Mouse (Mus musculus) forebrain, embryonic 11.5 days (tissue): ENCODE measurements around the gene Gba2. TPM values are rescaled to one million over a fixed set of nuclear protein-coding genes. Genes with fewer than 3 reads are reported as not detected.

ENCODE experiments used
- ATAC-seq: fragments of 200-750 bp; cut with Nextera tagmentation; replicated peaks from 2 replicates; pipeline ENCODE4 v1.8.0; 2017; ENCODE audit warnings: moderate TSS enrichment; ENCODE audit not compliant: low FRiP score
- DNase-seq: peaks from one replicate; pipeline ENCODE4 v3.0.0-alpha.2; 2017; ENCODE audit warnings: low spot score
- H3K27ac ChIP-seq: fragments of 300-500 bp; sonication (generic); 2 replicates; pipeline ENCODE4 v1.5.1; 2014; ENCODE audit warnings: low read depth, low read length
- H3K27me3 ChIP-seq: fragments of 300-500 bp; sonication (generic); 2 replicates; pipeline ENCODE4 v1.6.1; 2014; ENCODE audit warnings: mild to moderate bottlenecking, low read length, mixed read lengths; ENCODE audit not compliant: control insufficient read depth, insufficient read depth
- H3K36me3 ChIP-seq: fragments of 300-500 bp; sonication (generic); 2 replicates; pipeline ENCODE4 v1.6.1; 2014; ENCODE audit warnings: mild to moderate bottlenecking, low read length, moderate library complexity, mixed read lengths; ENCODE audit not compliant: control insufficient read depth, insufficient read depth
- H3K4me1 ChIP-seq: fragments of 300-500 bp; sonication (generic); replicated peaks from 2 replicates; pipeline ENCODE4 v1.6.1; 2014; ENCODE audit warnings: low read length, mixed read lengths; ENCODE audit not compliant: control insufficient read depth, insufficient read depth
- H3K4me2 ChIP-seq: fragments of 300-500 bp; sonication (generic); 2 replicates; pipeline ENCODE4 v1.6.1; 2014; ENCODE audit warnings: low read depth, mild to moderate bottlenecking, low read length, moderate library complexity, mixed read lengths; ENCODE audit not compliant: severe bottlenecking
- H3K4me3 ChIP-seq: fragments of 300-500 bp; sonication (generic); 2 replicates; pipeline ENCODE4 v1.5.1; 2014; ENCODE audit warnings: low read depth, low read length
- H3K9ac ChIP-seq: fragments of 300-500 bp; sonication (generic); 2 replicates; pipeline ENCODE4 v1.6.1; 2014; ENCODE audit warnings: low read length
- H3K9me3 ChIP-seq: fragments of 300-500 bp; sonication (generic); 2 replicates; pipeline ENCODE4 v1.6.1; 2016; ENCODE audit warnings: low read length, mixed read lengths; ENCODE audit not compliant: control insufficient read depth
- WGBS: fragments of 180-500 bp; shearing (Covaris S2); extraction: QIAGEN DNeasy Blood & Tissue Kit; methylation state at CpG from one replicate; pipeline ENCODE4 v1.1.7; 2014; 5-methylcytosine and 5-hydroxymethylcytosine counted together
- polyA plus RNA-seq: library from polyadenylated mRNA; unstranded; fragments of >200 nt; fragmentation: Nextera tagmentation; extraction: Ambion mirVana; gene quantifications from 2 replicates; pipeline ENCODE4 v1.2.1, GENCODE M21; 2014

Gba2 gene
- polyA plus RNA-seq, 1 experiment from 2014 or later, result 32.4 TPM

GRCm38 (mm10) chr4:43584444-43585416 is 6.1 kb upstream of the Gba2 start, which contains the start of gene Msmp:
Gene Msmp (minus strand): TSS chr4:43584494.
- WGBS, result 61% methylated on average over 12 of the region's 12 CpGs
- Histone ChIP-seq H3K4me1 (no peaks in the 10 kb centered on the region; the same call in 1 of the 2 replicates), H3K27me3 (no peaks in the 10 kb centered on the region), H3K27ac (no peak within 1 kb of the TSS), H3K9me3 (no peaks in the 10 kb centered on the region), H3K4me2 (no peak within 1 kb of the TSS), H3K4me3 (no peak within 1 kb of the TSS), H3K36me3 (peaks cover 7% of the 10 kb centered on the region), H3K9ac (no peak within 1 kb of the TSS)
- DNase-seq, result no peak
- ATAC-seq, result no peak

GRCm38 (mm10) chr4:43583421-43583820 is 4.7 kb upstream of the Gba2 start:
- ATAC-seq, result no peak
- Histone ChIP-seq H3K27me3 (no peaks in the 10 kb centered on the region), H3K4me3 (no peak overlapping the region), H3K4me1 (no peaks in the 10 kb centered on the region; the same call in 1 of the 2 replicates), H3K4me2 (no peak overlapping the region), H3K9me3 (no peaks in the 10 kb centered on the region), H3K36me3 (peaks cover 7% of the 10 kb centered on the region), H3K9ac (no peak overlapping the region), H3K27ac (no peak overlapping the region)
- WGBS, result 81% methylated on average over 7 of the region's 7 CpGs
- DNase-seq, result no peak

DNA sequence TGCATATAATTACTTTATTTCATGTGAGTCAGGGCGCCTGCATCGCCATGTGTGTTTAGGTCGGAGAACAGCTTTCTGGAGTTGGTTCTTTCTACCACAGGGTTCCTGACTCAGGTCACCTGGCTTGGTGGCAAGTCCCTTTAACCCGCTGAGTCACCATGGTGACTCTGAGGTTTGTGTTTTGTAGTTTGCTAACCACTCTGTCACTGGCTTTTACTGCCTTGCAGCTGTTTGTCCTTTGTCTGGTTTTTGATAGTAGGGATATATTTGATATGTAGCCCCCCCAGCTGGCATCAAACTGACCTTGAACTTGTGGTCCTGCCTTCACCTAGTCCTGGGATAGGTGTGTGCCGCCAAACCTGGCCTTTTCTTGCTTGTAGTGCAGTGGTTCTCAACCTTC is 3.6 kb upstream of the Gba2 start:
- no peak overlapping the region for H3K9ac ChIP-seq
- H3K36me3 ChIP-seq, result peaks cover 7% of the 10 kb centered on the region
- no peak overlapping the region for H3K27ac ChIP-seq
- H3K4me3 ChIP-seq, result no peak overlapping the region
- ATAC-seq, result no peak
- no peak for DNase-seq
- WGBS, result 91% methylated on average over 5 of the region's 5 CpGs
- H3K27me3 ChIP-seq, result no peaks in the 10 kb centered on the region
- H3K9me3 ChIP-seq, result no peaks in the 10 kb centered on the region
- H3K4me1 ChIP-seq, result peaks cover 6% of the 10 kb centered on the region; the same call in 1 of the 2 replicates
- H3K4me2 ChIP-seq, result no peak overlapping the region

GRCm38 (mm10) chr4:43581381-43581780 is 2.7 kb upstream of the Gba2 start:
- Histone ChIP-seq H3K9me3 (no peaks in the 10 kb centered on the region), H3K4me3 (no peak overlapping the region), H3K27ac (no peak overlapping the region), H3K36me3 (peaks cover 7% of the 10 kb centered on the region), H3K27me3 (no peaks in the 10 kb centered on the region), H3K4me1 (peaks cover 12% of the 10 kb centered on the region; the same call in 1 of the 2 replicates), H3K4me2 (no peak overlapping the region), H3K9ac (no peak overlapping the region)
- DNase-seq (no peak), ATAC-seq (no peak)
- WGBS, result 95% methylated on average over 12 of the region's 12 CpGs

DNA sequence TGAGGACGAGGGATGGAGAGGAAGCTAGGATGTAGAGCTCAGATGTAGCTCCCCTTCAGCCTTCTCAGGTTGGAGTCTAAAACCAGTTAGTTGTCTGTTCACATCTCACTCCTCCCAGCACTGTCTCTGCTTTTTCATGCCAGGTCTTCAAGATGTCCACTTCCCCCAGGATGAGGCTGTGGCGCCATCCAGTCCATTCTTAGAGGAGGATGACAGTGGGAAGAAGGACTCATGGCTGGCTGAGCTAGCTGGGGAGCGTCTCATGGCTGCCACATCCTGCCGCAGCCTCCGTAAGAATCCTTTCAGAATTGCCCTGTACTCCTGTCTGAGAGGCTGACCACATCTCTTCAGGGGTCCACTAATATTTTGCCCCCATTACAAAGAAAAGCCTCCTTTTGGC is 2.0 kb upstream of the Gba2 start:
- WGBS, result 96% methylated on average over 5 of the region's 5 CpGs
- Histone ChIP-seq H3K9me3 (no peaks in the 10 kb centered on the region), H3K4me1 (peaks cover 12% of the 10 kb centered on the region; the same call in 1 of the 2 replicates), H3K27me3 (no peaks in the 10 kb centered on the region), H3K4me2 (no peak overlapping the region), H3K4me3 (no peak overlapping the region), H3K9ac (no peak overlapping the region), H3K27ac (no peak overlapping the region), H3K36me3 (peaks cover 7% of the 10 kb centered on the region)
- DNase-seq (no peak), ATAC-seq (no peak)

- H3K36me3 ChIP-seq, result peaks cover 7% of the 10 kb centered on the region
- 79% methylated on average over 6 of the region's 6 CpGs for WGBS
These were observed 1.1 kb upstream of the Gba2 start for GRCm38 (mm10) chr4:43579731-43580130.

DNA sequence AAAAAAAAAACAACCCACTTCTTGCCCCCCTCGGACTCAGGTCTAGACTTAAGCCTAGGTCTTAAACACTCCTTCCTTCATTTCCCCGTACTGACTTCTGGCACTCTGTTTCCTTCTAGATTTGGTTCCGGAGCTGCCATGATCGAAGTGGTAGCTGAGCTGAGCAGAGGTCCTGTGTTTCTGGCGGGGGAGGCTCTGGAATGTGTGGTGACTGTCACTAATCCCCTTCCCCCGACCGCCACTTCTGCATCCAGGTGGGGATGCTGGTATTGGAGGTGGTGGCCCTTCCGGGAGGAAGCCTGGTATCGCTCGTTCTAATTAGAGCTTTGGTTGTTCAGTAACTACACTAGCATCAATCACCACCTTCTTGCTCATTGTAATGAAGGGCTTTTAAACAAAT is 583 bp upstream of the Gba2 start:
- Histone ChIP-seq H3K4me1 (peaks cover 15% of the 10 kb centered on the region; the same call in 1 of the 2 replicates), H3K27ac (no peak overlapping the region), H3K4me3 (peak overlapping the region; percentile 83), H3K27me3 (no peaks in the 10 kb centered on the region), H3K36me3 (peaks cover 7% of the 10 kb centered on the region), H3K9me3 (no peaks in the 10 kb centered on the region), H3K4me2 (peak overlapping the region; percentile 94), H3K9ac (peak overlapping the region; percentile 90)
- ATAC-seq (no peak), DNase-seq (no peak)
- 11% methylated on average over 10 of the region's 10 CpGs for WGBS

More at GRCm38 (mm10) chr4:43579731-43580130, 1.1 kb upstream of the Gba2 start:
- H3K4me1 ChIP-seq, result peaks cover 15% of the 10 kb centered on the region; the same call in 1 of the 2 replicates
- H3K4me2 ChIP-seq, result peak overlapping the region; percentile 94
- ATAC-seq (no peak), DNase-seq (no peak)
- peak overlapping the region; percentile 83 for H3K4me3 ChIP-seq
- no peaks in the 10 kb centered on the region for H3K9me3 ChIP-seq
- no peaks in the 10 kb centered on the region for H3K27me3 ChIP-seq
- H3K9ac ChIP-seq, result peak overlapping the region; percentile 90; the same call in 1 of the 2 replicates
- no peak overlapping the region for H3K27ac ChIP-seq

- H3K9ac ChIP-seq, result peak overlapping the region; percentile 90
- 58% methylated on average over 8 of the region's 8 CpGs for WGBS
- H3K4me3 ChIP-seq, result peak overlapping the region; percentile 83
- H3K4me2 ChIP-seq, result peak overlapping the region; percentile 94
- no peak overlapping the region for H3K27ac ChIP-seq
- DNase-seq, result no peak
- H3K36me3 ChIP-seq, result no peaks in the 10 kb centered on the region; the same call in 1 of the 2 replicates
- ATAC-seq, result no peak
- no peaks in the 10 kb centered on the region for H3K27me3 ChIP-seq
- H3K9me3 ChIP-seq, result no peaks in the 10 kb centered on the region
- peaks cover 15% of the 10 kb centered on the region; the same call in 1 of the 2 replicates for H3K4me1 ChIP-seq
These were observed 1.3 kb downstream of the Gba2 start for GRCm38 (mm10) chr4:43577237-43577881.
